24 mouse cellular contexts compared by ENCODE assay signal in the genomic region with DNA sequence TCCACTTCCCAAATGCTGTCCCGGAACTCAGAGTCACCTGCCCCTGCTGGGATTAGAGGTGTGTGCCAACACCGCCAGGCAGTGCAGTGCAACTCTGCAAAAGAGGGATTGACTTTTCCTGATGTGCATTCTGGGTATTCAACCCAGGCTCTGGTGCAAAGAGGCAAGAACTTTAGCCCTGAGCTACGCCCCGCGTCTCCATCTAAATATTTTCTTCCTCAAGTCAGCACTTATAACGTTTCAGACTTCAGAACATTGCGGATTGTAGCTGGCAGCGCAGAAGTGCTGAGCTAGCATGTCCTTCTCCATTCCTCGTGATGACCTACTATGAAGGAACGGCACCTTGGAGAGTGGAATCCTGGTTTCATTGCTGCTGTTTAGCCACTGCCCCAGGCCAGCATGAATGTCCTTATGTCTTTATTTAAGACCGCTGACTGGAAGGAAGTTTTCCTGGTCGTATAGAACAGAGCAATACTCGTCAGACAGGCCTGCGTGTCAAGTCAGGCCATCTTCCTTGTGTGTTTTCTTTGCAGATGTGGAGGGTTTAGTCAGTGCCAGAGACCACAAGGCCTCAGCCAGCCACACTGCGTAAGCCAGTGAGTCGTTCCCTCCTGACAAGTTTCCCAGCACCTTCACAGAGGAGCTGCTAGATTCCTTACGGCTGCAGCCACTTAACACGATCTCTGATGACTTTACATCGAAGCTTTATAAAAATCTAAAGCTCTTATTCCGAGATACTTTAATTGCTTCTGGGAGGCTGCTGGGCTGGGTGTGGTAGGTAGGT. TPM values are rescaled to one million over a fixed set of nuclear protein-coding genes. Genes with fewer than 3 reads are reported as not detected.
A peak's percentile ranks its signal among the peaks of the same experiment; 100 is the strongest.
DNase-seq lines count a peak whose midpoint lies in the region; ATAC-seq and TF ChIP-seq lines count a peak whose summit lies in the region.
"Had no signal": no experiment of that assay in that cellular context is flagged by ENCODE, and none has a peak within 500 bp of the region (broad histone marks: within the 10 kb centered on the region; RNA-seq: fewer than 3 reads in every experiment).

No protein-coding gene starts in this region.

- no peaks in the 10 kb centered on the region for H3K27me3 ChIP-seq in kidney, adult 2 months (replicated peaks; ENCODE audit: control insufficient read depth, insufficient read depth, low read length)
- H3K27me3 ChIP-seq in kidney, embryonic 16.5 days (ENCODE audit: insufficient read depth, low read length) = no peaks in the 10 kb centered on the region
- H3K27me3 ChIP-seq in heart, embryonic 11.5 days (ENCODE audit: control insufficient read depth, insufficient read depth, low read length) = no peaks in the 10 kb centered on the region
- no peaks in the 10 kb centered on the region for H3K27me3 ChIP-seq in neural tube, embryonic 15.5 days (replicated peaks)
- H3K27me3 ChIP-seq: embryonic facial prominence, embryonic 12.5 days; heart, embryonic 12.5 days; hindbrain, embryonic 13.5 days; midbrain, embryonic 15.5 days; stomach, embryonic 15.5 days had no signal

- ATAC-seq in kidney, embryonic 16.5 days (ENCODE audit: low FRiP score, low TSS enrichment) = no peak
- no peak for ATAC-seq in heart, embryonic 11.5 days (replicated peaks; ENCODE audit: insufficient number of reproducible peaks, low FRiP score, low TSS enrichment)
- no peak for ATAC-seq in neural tube, embryonic 15.5 days (ENCODE audit: low FRiP score)
- ATAC-seq: forebrain, embryonic 14.5 days; intestine, embryonic 16.5 days; midbrain, embryonic 15.5 days had no signal

- no peak overlapping the region for H3K4me2 ChIP-seq in kidney, embryonic 16.5 days (replicated peaks; ENCODE audit: low read depth, low read length)
- H3K4me2 ChIP-seq in heart, embryonic 11.5 days = no peak overlapping the region
- no peak overlapping the region for H3K4me2 ChIP-seq in neural tube, embryonic 15.5 days
- H3K4me2 ChIP-seq: embryonic facial prominence, embryonic 12.5 days; heart, embryonic 12.5 days; hindbrain, embryonic 13.5 days; midbrain, embryonic 15.5 days; stomach, embryonic 15.5 days had no signal

- H3K4me1 ChIP-seq in kidney, adult 2 months (ENCODE audit: control insufficient read depth, insufficient read depth, low read length) = peaks cover 8% of the 10 kb centered on the region; the same call in 1 of the 2 replicates
- H3K4me1 ChIP-seq in kidney, embryonic 16.5 days (ENCODE audit: insufficient read depth, low read length) = peaks cover 7% of the 10 kb centered on the region; the same call in 1 of the 2 replicates
- 0 out of 2 replicates have a peak, but pooled peaks cover 2% of the 10 kb centered on the region for H3K4me1 ChIP-seq in heart, embryonic 11.5 days (ENCODE audit: control insufficient read depth, insufficient read depth, low read length)
- no peaks in the 10 kb centered on the region for H3K4me1 ChIP-seq in neural tube, embryonic 15.5 days
- H3K4me1 ChIP-seq: hindbrain, embryonic 13.5 days; midbrain, embryonic 10.5 days; midbrain, embryonic 15.5 days; stomach, embryonic 15.5 days had no signal

- no peak for TF ChIP-seq CTCF in kidney, adult 2 months (conservative IDR thresholded peaks at IDR 0.05; ENCODE audit: insufficient read depth, insufficient read length, low read depth, low read length)

- no peak for TF ChIP-seq POLR2A in kidney, adult 2 months (IDR thresholded peaks at IDR 0.05; ENCODE audit: low read depth, low read length)

- peaks cover 3% of the 10 kb centered on the region for H3K36me3 ChIP-seq in kidney, adult 2 months (ENCODE audit: control insufficient read depth, insufficient read depth, low read length)
- peaks cover 93% of the 10 kb centered on the region for H3K36me3 ChIP-seq in kidney, embryonic 16.5 days (ENCODE audit: insufficient read depth, low read length)
- H3K36me3 ChIP-seq in heart, embryonic 11.5 days (ENCODE audit: control insufficient read depth, insufficient read depth, low read length) = peaks cover 6% of the 10 kb centered on the region
- peaks cover 12% of the 10 kb centered on the region; the same call in 1 of the 2 replicates for H3K36me3 ChIP-seq in neural tube, embryonic 15.5 days

- DNase-seq in gastrocnemius, adult 18-20 months (ENCODE audit: low spot score) = peak; percentile 43
- DNase-seq in gastrocnemius, adult 8-10 months (ENCODE audit: low spot score in 2 of 2) = no peak
- DNase-seq in kidney, adult 2 months = peak; percentile 75
- DNase-seq in gonadal fat pad, adult 2 months (ENCODE audit: low read depth) = peak; percentile 81
- DNase-seq in kidney, postnatal 25 days = peak; percentile 63 to 78
- DNase-seq: adrenal gland, postnatal 25 days; cerebellum, adult 11-12 months; cerebellum, adult 9-11 months; embryo, embryonic 11 days; heart, postnatal 4 days; liver; lung, adult 2 months had no signal

- peak overlapping the region; percentile 16; the same call in 1 of the 2 replicates for H3K27ac ChIP-seq in kidney, adult 2 months (ENCODE audit: insufficient read depth, low read depth, low read length)
- H3K27ac ChIP-seq in kidney, embryonic 16.5 days (ENCODE audit: low read length) = no peak overlapping the region
- no peak overlapping the region for H3K27ac ChIP-seq in heart, embryonic 11.5 days (ENCODE audit: low read depth, low read length)
- no peak overlapping the region for H3K27ac ChIP-seq in neural tube, embryonic 15.5 days (replicated peaks)
- H3K27ac ChIP-seq: embryonic facial prominence, embryonic 12.5 days; hindbrain, embryonic 13.5 days; liver, embryonic 14.5 days; midbrain, embryonic 10.5 days; midbrain, embryonic 15.5 days; stomach, embryonic 15.5 days had no signal

- H3K9me3 ChIP-seq in kidney, embryonic 16.5 days (ENCODE audit: low read length) = no peaks in the 10 kb centered on the region
- no peaks in the 10 kb centered on the region for H3K9me3 ChIP-seq in heart, embryonic 11.5 days (replicated peaks; ENCODE audit: control insufficient read depth, low read length)
- H3K9me3 ChIP-seq in neural tube, embryonic 15.5 days (replicated peaks) = no peaks in the 10 kb centered on the region
- H3K9me3 ChIP-seq: embryonic facial prominence, embryonic 12.5 days; heart, embryonic 12.5 days; hindbrain, embryonic 13.5 days; midbrain, embryonic 10.5 days; midbrain, embryonic 15.5 days; stomach, embryonic 15.5 days had no signal

- WGBS in kidney, adult 2 months = 69% methylated on average over 20 of the region's 20 CpGs
- 89% methylated on average over 20 of the region's 20 CpGs for WGBS in kidney, embryonic 16.5 days
- 88% methylated on average over 20 of the region's 20 CpGs for WGBS in heart, embryonic 11.5 days (ENCODE audit: insufficient replicate concordance)
- WGBS in neural tube, embryonic 15.5 days = 91% methylated on average over 20 of the region's 20 CpGs

- H3K4me3 ChIP-seq in kidney, adult 2 months (ENCODE audit: insufficient read depth, low read depth, low read length) = no peak overlapping the region
- H3K4me3 ChIP-seq in kidney, embryonic 16.5 days (ENCODE audit: low read length) = no peak overlapping the region
- no peak overlapping the region for H3K4me3 ChIP-seq in heart, embryonic 11.5 days (ENCODE audit: low read depth, low read length)
- no peak overlapping the region for H3K4me3 ChIP-seq in neural tube, embryonic 15.5 days (replicated peaks)
- H3K4me3 ChIP-seq: embryonic facial prominence, embryonic 12.5 days; heart, embryonic 12.5 days; hindbrain, embryonic 13.5 days; midbrain, embryonic 10.5 days; midbrain, embryonic 15.5 days; stomach, embryonic 15.5 days had no signal

- no peak overlapping the region for H3K9ac ChIP-seq in kidney, embryonic 16.5 days (replicated peaks; ENCODE audit: low read length)
- no peak overlapping the region for H3K9ac ChIP-seq in heart, embryonic 11.5 days (ENCODE audit: low read depth, low read length)
- no peak overlapping the region for H3K9ac ChIP-seq in neural tube, embryonic 15.5 days (replicated peaks)
- H3K9ac ChIP-seq: embryonic facial prominence, embryonic 12.5 days; heart, embryonic 12.5 days; hindbrain, embryonic 13.5 days; liver, embryonic 14.5 days; midbrain, embryonic 15.5 days; stomach, embryonic 15.5 days had no signal

RNA-seq across cellular contexts. Expression of a gene that starts 34.1 kb away (rescaled TPM):
- 100 to 1,000 TPM; 171 to 293 TPM for total RNA-seq in gastrocnemius, adult 18-20 months (2021)
- 100 to 1,000 TPM; 150 to 208 (median 158) TPM for total RNA-seq in gastrocnemius, adult 8-10 months (2022)
- polyA plus RNA-seq in kidney, adult 2 months (2012; rRNA removed) = 32.1 and 36.0 TPM in 2 replicates
- polyA plus RNA-seq in kidney, embryonic 16.5 days (2015; fragmentation: Nextera tagmentation; extraction: Ambion mirVana) = 21.5 and 22.0 TPM in 2 replicates
- 10.2 and 13.1 TPM in 2 replicates for polyA plus RNA-seq in gonadal fat pad, adult 2 months (2012; rRNA removed)
- 47.2 and 48.4 TPM in 2 replicates for polyA plus RNA-seq in heart, embryonic 11.5 days (2014; fragmentation: Nextera tagmentation; extraction: Ambion mirVana)
- polyA plus RNA-seq in neural tube, embryonic 15.5 days (2015; fragmentation: Nextera tagmentation; extraction: Ambion mirVana) = 15.8 and 16.2 TPM in 2 replicates

Comparison
In these comparisons a context has a peak if more than half of its experiments do, and no peak if none do; other contexts are left out.
1. DNase-seq: peak in gastrocnemius, adult 18-20 months (single experiment), kidney, adult 2 months (single experiment), gonadal fat pad, adult 2 months (single experiment) and kidney, postnatal 25 days (2 of 2); none in gastrocnemius, adult 8-10 months (0 of 2).